Mouse (Mus musculus) hindbrain, embryonic 14.5 days (tissue): ENCODE measurements around the gene Gm14403. TPM values are rescaled to one million over a fixed set of nuclear protein-coding genes. Genes with fewer than 3 reads are reported as not detected.
"Not testable (repeated sequence)": the region's sequence is repeated elsewhere in the genome, so short reads cannot be mapped to it uniquely, and the experiment has no call there.

Experiments used
- ATAC-seq: fragments of 200-750 bp; cut with Nextera tagmentation; 2 replicates; pipeline ENCODE4 v1.8.0; 2017; ENCODE audit warnings: moderate number of reproducible peaks, mild to moderate bottlenecking, moderate TSS enrichment, moderate library complexity; ENCODE audit not compliant: low FRiP score
- DNase-seq: peaks from one replicate; pipeline ENCODE4 v3.0.0-alpha.2; 2015; ENCODE audit warnings: low spot score
- H3K27ac ChIP-seq: fragments of 300-500 bp; sonication (generic); 2 replicates; pipeline ENCODE4 v1.5.1; 2014; ENCODE audit warnings: mild to moderate bottlenecking, moderate library complexity
- H3K27me3 ChIP-seq: fragments of 300-500 bp; sonication (generic); 2 replicates; pipeline ENCODE4 v1.6.1; 2014; ENCODE audit warnings: mild to moderate bottlenecking, low read length, mixed read lengths; ENCODE audit not compliant: control insufficient read depth, insufficient read depth
- H3K36me3 ChIP-seq: fragments of 300-500 bp; sonication (generic); replicated peaks from 2 replicates; pipeline ENCODE4 v1.6.1; 2014; ENCODE audit not compliant: control insufficient read depth, insufficient read depth
- H3K4me1 ChIP-seq: fragments of 300-500 bp; sonication (generic); replicated peaks from 2 replicates; pipeline ENCODE4 v1.6.1; 2014; ENCODE audit warnings: antibody characterized with exemption, low read length, mixed read lengths; ENCODE audit not compliant: control insufficient read depth, insufficient read depth
- H3K4me2 ChIP-seq: fragments of 300-500 bp; sonication (generic); replicated peaks from 2 replicates; pipeline ENCODE4 v1.6.1; 2014; ENCODE audit warnings: mild to moderate bottlenecking, moderate library complexity
- H3K4me3 ChIP-seq: fragments of 300-500 bp; sonication (generic); replicated peaks from 2 replicates; pipeline ENCODE4 v1.5.1; 2014; ENCODE audit warnings: mild to moderate bottlenecking, low read length
- H3K9ac ChIP-seq: fragments of 300-500 bp; sonication (generic); 2 replicates; pipeline ENCODE4 v1.6.1; 2014
- H3K9me3 ChIP-seq: fragments of 300-500 bp; sonication (generic); 2 replicates; pipeline ENCODE4 v1.6.1; 2016; ENCODE audit warnings: low read length; ENCODE audit not compliant: control insufficient read depth
- WGBS: fragments of 180-500 bp; shearing (Covaris S2); extraction: QIAGEN DNeasy Blood & Tissue Kit; methylation state at CpG from one replicate; pipeline ENCODE4 v1.1.7; 2014; 5-methylcytosine and 5-hydroxymethylcytosine counted together
- polyA plus RNA-seq: library from polyadenylated mRNA; unstranded; fragments of >200 nt; fragmentation: Nextera tagmentation; extraction: Ambion mirVana; gene quantifications from 2 replicates; pipeline ENCODE4 v1.2.1, GENCODE M21; 2014

The Gm14403 gene
- polyA plus RNA-seq, 1 experiment from 2014 or later, result 4.3 TPM

- not testable (repeated sequence) for H3K9me3 ChIP-seq, H3K4me1 ChIP-seq, DNase-seq, H3K4me3 ChIP-seq, H3K9ac ChIP-seq, H3K36me3 ChIP-seq, H3K27me3 ChIP-seq, H3K4me2 ChIP-seq, ATAC-seq, H3K27ac ChIP-seq
- 83% methylated on average over 3 of the region's 3 CpGs for WGBS
Observed at GRCm38 (mm10) chr2:177511972-177512371, 14.0 kb downstream of the Gm14403 start.

GRCm38 (mm10) chr2:177513991-177514479, 16.0 kb downstream of the Gm14403 start:
- H3K4me1 ChIP-seq, H3K36me3 ChIP-seq, H3K27me3 ChIP-seq, ATAC-seq, H3K27ac ChIP-seq, H3K4me2 ChIP-seq, H3K9me3 ChIP-seq, DNase-seq, H3K4me3 ChIP-seq, H3K9ac ChIP-seq: not testable (repeated sequence)
- 85% methylated on average over 4 of the region's 4 CpGs for WGBS

- 86% methylated on average over 9 of the region's 9 CpGs for WGBS
- DNase-seq, H3K9ac ChIP-seq, H3K4me3 ChIP-seq, ATAC-seq, H3K9me3 ChIP-seq, H3K36me3 ChIP-seq, H3K27me3 ChIP-seq, H3K4me1 ChIP-seq, H3K4me2 ChIP-seq, H3K27ac ChIP-seq: not testable (repeated sequence)
Observed at GRCm38 (mm10) chr2:177517746-177518145, 19.7 kb downstream of the Gm14403 start.

GRCm38 (mm10) chr2:177518354-177518753, 20.3 kb downstream of the Gm14403 start:
- not testable (repeated sequence) for H3K9ac ChIP-seq, H3K9me3 ChIP-seq, ATAC-seq, H3K27ac ChIP-seq, H3K36me3 ChIP-seq, DNase-seq, H3K27me3 ChIP-seq, H3K4me1 ChIP-seq, H3K4me2 ChIP-seq, H3K4me3 ChIP-seq
- 90% methylated on average over 7 of the region's 7 CpGs for WGBS

- H3K36me3 ChIP-seq, H3K4me3 ChIP-seq, ATAC-seq, H3K9ac ChIP-seq, H3K4me2 ChIP-seq, DNase-seq, H3K27ac ChIP-seq, H3K9me3 ChIP-seq, H3K27me3 ChIP-seq, H3K4me1 ChIP-seq: not testable (repeated sequence)
- WGBS, result 86% methylated on average over 1 of the region's 1 CpGs
Observed at GRCm38 (mm10) chr2:177518960-177519359, 20.9 kb downstream of the Gm14403 start.

GRCm38 (mm10) chr2:177520035-177520434, 22.0 kb downstream of the Gm14403 start:
- Histone ChIP-seq H3K9me3 (0 out of 2 replicates have a peak, but pooled peaks cover 7% of the 10 kb centered on the region), H3K9ac (no peak overlapping the region), H3K4me3 (no peak overlapping the region), H3K4me2 (no peak overlapping the region), H3K4me1 (no peaks in the 10 kb centered on the region), H3K27me3 (no peaks in the 10 kb centered on the region), H3K36me3 (no peaks in the 10 kb centered on the region), H3K27ac (no peak overlapping the region)
- WGBS, result 85% methylated on average over 8 of the region's 8 CpGs
- no peak for DNase-seq
- no peak for ATAC-seq

- ATAC-seq (no peak), DNase-seq (no peak)
- Histone ChIP-seq H3K4me3 (no peak overlapping the region), H3K4me1 (no peaks in the 10 kb centered on the region), H3K9me3 (0 out of 2 replicates have a peak, but pooled peaks cover 7% of the 10 kb centered on the region), H3K9ac (no peak overlapping the region), H3K36me3 (no peaks in the 10 kb centered on the region), H3K27me3 (no peaks in the 10 kb centered on the region), H3K4me2 (no peak overlapping the region), H3K27ac (no peak overlapping the region)
- WGBS, result 95% methylated on average over 20 of the region's 20 CpGs
Observed at GRCm38 (mm10) chr2:177523061-177523460, 25.0 kb downstream of the Gm14403 start.

- not testable (repeated sequence) for H3K9ac ChIP-seq, H3K36me3 ChIP-seq, H3K27me3 ChIP-seq, H3K27ac ChIP-seq, H3K9me3 ChIP-seq, ATAC-seq, H3K4me1 ChIP-seq, DNase-seq, H3K4me3 ChIP-seq, H3K4me2 ChIP-seq
- 91% methylated on average over 6 of the region's 6 CpGs for WGBS
Observed at GRCm38 (mm10) chr2:177523674-177524073, 25.7 kb downstream of the Gm14403 start.

GRCm38 (mm10) chr2:177524171-177524570, 26.2 kb downstream of the Gm14403 start:
- not testable (repeated sequence) for H3K9ac ChIP-seq, H3K4me2 ChIP-seq, ATAC-seq, H3K4me3 ChIP-seq, DNase-seq, H3K9me3 ChIP-seq, H3K27me3 ChIP-seq, H3K4me1 ChIP-seq, H3K27ac ChIP-seq, H3K36me3 ChIP-seq
- 91% methylated on average over 16 of the region's 16 CpGs for WGBS

GRCm38 (mm10) chr2:177535876-177536275, 37.9 kb downstream of the Gm14403 start:
- WGBS, result 81% methylated on average over 9 of the region's 9 CpGs
- DNase-seq (no peak), ATAC-seq (no peak)
- Histone ChIP-seq H3K9me3 (no peaks in the 10 kb centered on the region), H3K9ac (no peak overlapping the region), H3K4me1 (no peaks in the 10 kb centered on the region), H3K27ac (no peak overlapping the region), H3K27me3 (no peaks in the 10 kb centered on the region), H3K36me3 (no peaks in the 10 kb centered on the region), H3K4me2 (no peak overlapping the region), H3K4me3 (no peak overlapping the region)
